Mouse (Mus musculus): ENCODE data around the gene Ikzf1.

The Ikzf1 gene

GRCm38 (mm10) chr11:11808820-11809403, 124.1 kb downstream of the Ikzf1 start, which contains the start of gene Fignl1:
Gene Fignl1, minus strand, starts transcription at chr11:11808962.
- peak; percentile 86 to 88 for DNase-seq (ENCODE audit: low spot score in 2 of 2)

- DNase-seq (ENCODE audit: low spot score in 2 of 2): no peak
Observed at GRCm38 (mm10) chr11:11809404-11810175, 124.8 kb downstream of the Ikzf1 start.

GRCm38 (mm10) chr11:11811906-11812480, 127.2 kb downstream of the Ikzf1 start:
- peak; percentile 42 to 60 for DNase-seq (ENCODE audit: low spot score in 2 of 2)

GRCm38 (mm10) chr11:11815737-11816136, 130.9 kb downstream of the Ikzf1 start:
- no peak for DNase-seq (ENCODE audit: low spot score in 2 of 2)

GRCm38 (mm10) chr11:11818797-11819196, 134.0 kb downstream of the Ikzf1 start:
- no peak for DNase-seq (ENCODE audit: low spot score in 2 of 2)

- no peak for DNase-seq (ENCODE audit: low spot score in 2 of 2)
Observed at GRCm38 (mm10) chr11:11819206-11819605, 134.4 kb downstream of the Ikzf1 start.

- peak; percentile 62 to 69 for DNase-seq (ENCODE audit: low spot score in 2 of 2)
Observed at GRCm38 (mm10) chr11:11820251-11820650, 135.4 kb downstream of the Ikzf1 start.

- DNase-seq (ENCODE audit: low spot score in 2 of 2): no peak
Observed at GRCm38 (mm10) chr11:11820737-11821136, 135.9 kb downstream of the Ikzf1 start.

GRCm38 (mm10) chr11:11821387-11821975, 136.7 kb downstream of the Ikzf1 start:
- DNase-seq (ENCODE audit: low spot score in 2 of 2): no peak

Data from right cerebral cortex, postnatal 36 days (tissue).